Mouse (Mus musculus): Measurements from ENCODE around the gene Mllt11.
"Not testable (repeated sequence)": the region's sequence is repeated elsewhere in the genome, so short reads cannot be mapped to it uniquely, and the experiment has no call there.

Mllt11 gene

DNA sequence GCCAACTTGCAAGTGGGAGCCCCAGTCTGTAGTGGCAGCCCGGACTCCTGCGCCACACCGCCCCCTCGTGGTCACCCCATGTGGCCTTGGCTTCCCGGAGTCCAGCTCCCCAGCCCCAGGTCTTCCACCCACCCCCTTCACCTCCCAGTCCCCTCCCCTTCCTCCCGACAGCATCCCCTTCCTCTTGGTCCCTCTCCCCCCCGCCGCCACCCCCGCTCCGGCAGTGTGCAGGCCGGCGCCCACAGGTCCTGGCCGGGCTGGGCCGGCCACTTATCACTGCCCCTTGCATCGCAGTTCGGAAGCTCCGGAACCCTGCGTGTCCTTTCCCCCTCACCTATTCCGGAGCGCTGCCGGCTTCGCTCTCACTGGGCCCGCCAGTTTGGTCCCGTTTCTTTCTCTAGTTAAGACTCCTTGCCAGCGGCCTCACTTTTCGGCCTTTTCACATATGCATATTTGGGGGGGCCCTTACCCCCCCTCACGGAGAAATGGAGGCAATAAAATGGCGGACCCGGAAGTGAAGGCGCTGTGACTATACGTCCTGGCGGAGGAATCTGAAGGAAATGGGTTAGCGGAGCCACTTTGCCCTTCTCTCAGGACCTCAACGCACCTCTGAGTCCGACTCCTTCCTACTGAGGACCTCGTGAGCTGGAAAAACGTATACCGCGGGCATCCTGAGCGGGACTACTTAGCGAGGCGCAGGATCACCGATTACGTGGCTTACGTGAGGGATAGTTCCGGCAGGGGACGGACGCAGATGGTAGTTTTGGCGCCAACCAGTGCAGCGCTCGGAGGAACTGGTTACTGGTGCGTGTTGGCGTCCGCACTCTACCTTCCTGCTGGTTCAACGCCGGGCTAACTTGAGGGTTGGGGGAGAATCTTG, 14.5 kb downstream of the Mllt11 start, which contains the start of gene Gabpb2:
Gene Gabpb2 (minus strand): TSS at position 662 of the 880 bp plus-strand sequence.
- DNase-seq (ENCODE audit: low read depth, low spot score), result peak; percentile 79

GRCm38 (mm10) chr3:95216655-95217254, 15.2 kb downstream of the Mllt11 start:
- DNase-seq (ENCODE audit: low read depth, low spot score), result no peak

DNA sequence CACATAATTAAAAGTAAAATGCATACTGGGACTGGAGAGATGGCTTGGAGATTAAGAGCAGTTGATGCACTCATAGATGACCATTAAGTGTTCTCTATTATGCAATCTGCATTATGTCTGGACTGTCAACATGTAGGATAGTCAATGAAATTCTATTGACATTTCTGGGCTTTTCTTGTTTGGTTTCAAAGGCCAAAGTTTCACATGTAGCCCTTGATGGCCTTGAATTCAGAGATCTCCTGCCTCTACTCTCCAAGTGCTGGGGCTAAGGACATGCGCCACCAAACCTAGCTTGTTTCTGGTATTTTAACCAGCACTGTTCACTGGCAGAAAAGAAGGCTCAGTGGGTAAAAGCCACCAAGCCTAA, 18.4 kb downstream of the Mllt11 start:
- DNase-seq (ENCODE audit: low read depth, low spot score), result no peak

DNA sequence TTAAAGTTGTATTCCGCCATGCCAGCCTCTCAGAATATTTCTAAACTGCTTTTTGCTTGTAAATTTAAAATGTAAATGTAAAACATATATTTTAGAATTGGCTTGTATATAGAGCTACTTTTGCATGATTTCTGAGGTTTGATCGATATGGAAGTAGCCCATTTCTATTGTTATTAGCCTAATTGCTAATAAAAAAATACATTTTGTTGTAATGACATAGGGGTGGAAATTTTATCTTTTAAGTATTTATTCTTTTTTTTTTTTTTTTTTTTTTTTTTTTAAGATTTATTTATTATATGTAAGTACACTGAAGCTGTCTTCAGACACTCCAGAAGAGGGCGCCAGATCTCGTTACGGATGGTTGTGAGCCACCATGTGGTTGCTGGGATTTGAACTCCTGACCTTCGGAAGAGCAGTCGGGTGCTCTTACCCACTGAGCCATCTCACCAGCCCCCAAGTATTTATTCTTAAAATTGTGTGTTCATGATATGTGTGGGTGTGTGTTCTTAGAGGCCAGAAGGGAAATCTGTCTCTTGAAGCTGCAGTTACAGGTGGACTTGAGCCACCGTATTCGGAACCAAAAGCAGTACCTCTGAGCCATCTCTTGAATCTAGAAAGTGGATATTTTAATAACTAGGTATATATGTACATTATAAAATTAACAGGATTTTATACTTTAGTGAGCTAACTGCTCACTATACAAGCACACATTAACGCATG, 18.9 kb downstream of the Mllt11 start:
- not testable (repeated sequence) for DNase-seq (ENCODE audit: low read depth, low spot score)

DNA sequence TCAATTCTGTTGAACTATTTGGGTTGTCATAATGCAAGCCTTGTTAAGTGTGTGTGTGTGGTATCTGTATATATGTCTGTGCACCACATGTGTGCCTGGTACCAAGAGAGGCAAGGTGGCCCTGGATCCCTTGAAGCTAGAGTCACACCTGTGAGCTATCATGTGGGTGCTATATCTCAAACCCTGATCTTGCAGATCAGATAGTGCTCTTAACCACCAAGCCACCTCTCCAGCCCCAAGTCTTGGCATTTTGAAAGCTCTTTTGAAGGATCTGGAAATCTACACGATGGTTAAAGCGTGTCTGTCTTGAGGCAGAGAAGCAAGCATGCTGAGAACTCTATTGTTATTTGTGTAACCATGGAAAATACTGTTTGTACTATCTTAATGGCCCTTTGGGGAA, 21.4 kb downstream of the Mllt11 start:
- DNase-seq (ENCODE audit: low read depth, low spot score), result no peak

DNA sequence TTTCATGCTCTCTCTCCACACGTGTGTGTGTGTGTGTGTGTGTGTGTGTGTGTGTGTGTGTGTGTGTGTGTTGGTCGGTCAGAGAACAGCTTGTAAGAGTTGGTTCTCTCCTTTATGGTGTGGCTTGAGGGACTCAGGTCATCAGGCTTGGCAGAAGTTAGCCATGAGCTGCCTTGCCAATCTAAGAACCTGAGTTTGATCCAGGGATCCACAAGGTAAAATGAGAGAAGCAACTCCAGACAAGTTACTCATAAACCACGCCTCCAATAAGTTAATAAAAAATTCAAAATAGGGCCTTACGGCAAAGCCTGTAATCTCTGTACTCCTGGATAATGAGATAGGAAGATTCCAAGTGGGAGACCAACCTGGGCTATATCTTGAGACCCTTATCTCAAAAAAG, 23.7 kb downstream of the Mllt11 start:
- no peak for DNase-seq (ENCODE audit: low read depth, low spot score)

DNA sequence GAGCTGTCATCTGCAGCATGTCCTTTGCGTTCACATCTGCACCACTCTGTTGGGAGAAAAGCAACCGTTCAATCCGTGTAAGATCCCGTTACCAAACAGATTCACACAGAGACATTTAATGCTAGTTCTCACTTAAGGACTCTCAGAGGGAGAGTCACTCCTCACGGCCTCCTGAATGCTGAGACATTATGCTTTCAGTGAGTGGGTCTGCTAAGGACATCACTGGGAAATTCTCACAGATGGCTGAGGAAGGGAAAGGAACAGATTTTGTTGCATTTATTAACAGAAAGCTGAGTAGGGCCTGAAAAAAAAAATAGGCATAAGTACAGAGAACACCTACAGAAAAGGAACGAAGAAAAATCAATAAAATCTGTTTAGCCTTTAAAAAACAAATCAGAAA, 28.1 kb downstream of the Mllt11 start:
- DNase-seq (ENCODE audit: low read depth, low spot score), result no peak

- DNase-seq (ENCODE audit: low read depth, low spot score), result no peak
Observed at GRCm38 (mm10) chr3:95200562-95200961, 31.4 kb downstream of the Mllt11 start.

DNA sequence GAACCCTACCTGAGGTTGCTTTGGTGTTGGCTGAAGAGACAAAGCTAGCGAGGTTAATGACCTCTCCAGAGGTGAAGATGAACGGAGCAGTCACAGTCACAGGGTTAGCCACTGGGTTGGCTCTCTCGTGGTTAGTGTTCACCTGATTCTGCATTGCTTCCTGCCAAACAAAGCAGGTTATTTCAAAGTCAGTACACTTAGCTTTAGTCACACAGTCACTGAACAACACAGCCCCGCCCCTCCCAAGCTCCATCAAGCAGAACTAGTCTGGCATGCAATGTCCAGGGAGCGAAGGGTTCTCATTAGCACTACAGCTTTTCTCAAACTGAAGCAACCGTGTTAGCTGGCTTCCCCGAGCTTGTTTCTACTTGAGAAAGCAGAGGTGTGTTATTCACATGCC, 31.8 kb downstream of the Mllt11 start:
- no peak for DNase-seq (ENCODE audit: low read depth, low spot score)

DNA sequence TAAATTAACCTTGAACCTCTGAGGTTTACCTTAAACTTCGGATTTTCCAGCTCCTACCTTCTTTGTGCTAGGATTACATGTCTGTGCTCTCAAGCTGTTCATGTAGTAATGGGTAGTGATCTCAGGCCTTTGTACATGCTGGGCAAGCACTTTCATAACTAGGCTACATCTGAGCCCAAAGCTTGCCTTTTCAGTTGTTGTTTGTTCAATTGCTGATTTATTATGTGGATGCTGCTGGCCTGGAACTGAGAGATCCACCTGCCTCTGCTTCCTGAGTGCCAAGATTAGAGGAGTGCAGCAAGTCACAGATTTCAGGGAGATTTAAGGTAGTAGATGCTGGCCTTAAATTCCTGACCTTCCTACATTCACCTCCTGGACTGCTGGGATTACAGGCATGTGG, 32.9 kb downstream of the Mllt11 start:
- DNase-seq (ENCODE audit: low read depth, low spot score), result no peak

- no peak for DNase-seq (ENCODE audit: low read depth, low spot score)
Observed at GRCm38 (mm10) chr3:95195772-95196171, 36.2 kb downstream of the Mllt11 start.

DNA sequence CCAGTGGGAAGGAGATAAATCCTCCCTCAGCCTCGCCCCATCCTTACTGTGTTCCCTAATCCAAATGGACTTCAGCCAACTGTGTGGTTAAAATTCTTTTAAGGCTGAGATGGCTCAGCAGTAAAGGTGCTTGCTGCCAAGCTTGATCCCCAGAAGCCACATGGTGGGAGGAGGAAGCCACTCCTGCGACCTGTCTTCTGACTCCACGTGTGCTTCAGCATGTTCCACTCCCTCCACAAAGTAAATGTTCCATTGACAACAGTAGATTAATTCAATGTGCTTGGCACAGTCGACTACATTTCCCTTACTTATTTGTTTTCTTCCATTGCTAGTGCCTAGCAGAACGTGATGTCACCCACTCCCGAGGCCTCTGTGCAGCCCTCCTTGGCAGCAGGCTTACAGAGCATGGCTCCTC, 37.2 kb downstream of the Mllt11 start:
- DNase-seq (ENCODE audit: low read depth, low spot score), result no peak

- DNase-seq (ENCODE audit: low read depth, low spot score), result no peak
Observed at GRCm38 (mm10) chr3:95186888-95187287, 45.1 kb downstream of the Mllt11 start.

DNA sequence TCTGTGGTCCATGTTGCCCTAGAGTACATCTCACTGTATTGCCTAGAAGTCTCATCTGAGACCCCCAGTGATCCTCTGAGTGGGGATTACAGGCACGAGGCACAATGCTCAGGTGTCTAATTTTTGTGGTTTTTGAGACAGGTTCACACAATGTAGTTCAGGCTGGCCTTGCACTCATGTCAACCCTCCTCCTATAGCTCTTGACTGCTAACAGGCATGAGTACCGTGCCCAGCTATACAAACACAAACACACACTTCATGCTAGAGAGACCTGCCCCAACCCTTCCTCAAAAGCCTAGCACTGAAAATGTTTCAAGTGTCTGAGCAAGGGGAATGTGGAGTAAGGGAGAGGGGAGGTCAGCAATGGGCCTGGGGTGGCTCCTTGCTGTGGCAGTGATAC, 45.9 kb downstream of the Mllt11 start:
- no peak for DNase-seq (ENCODE audit: low read depth, low spot score)

DNA sequence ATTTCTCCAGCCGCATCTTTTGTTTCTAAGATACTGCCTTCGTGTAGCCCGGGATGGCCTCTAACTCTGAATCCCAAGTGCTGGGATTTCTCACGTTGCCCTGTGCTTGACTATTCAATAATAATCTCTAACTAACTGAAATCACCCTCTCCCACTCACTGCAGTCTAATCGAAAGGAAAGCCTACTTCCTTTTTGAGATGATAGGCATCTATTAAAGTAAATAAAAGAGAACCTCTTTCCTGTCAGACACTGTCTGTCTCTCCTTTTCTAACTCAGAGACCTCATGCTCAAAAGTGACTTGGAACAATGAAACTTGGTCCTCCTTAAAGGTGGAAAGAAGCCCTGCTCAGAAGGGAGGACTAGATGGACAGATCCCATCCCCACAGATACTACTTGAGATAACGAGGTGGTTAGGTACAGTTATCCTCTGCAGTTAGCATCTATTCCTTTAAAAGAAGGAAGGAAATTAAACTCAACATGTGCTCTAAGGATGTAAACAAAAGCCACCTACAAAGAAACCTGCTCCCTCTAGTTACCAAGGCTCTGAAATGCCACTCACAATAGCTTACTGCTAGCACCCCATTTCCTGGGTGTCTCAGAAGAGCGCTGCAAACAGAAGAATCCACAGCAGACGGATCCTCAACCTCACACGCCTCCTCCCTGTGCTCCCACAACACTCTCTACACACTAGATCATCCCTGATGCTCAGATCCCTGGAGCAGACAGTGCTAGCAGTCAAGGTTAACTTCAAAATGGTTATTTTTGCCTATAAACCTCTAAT, 47.0 kb downstream of the Mllt11 start:
- DNase-seq (ENCODE audit: low read depth, low spot score), result no peak

GRCm38 (mm10) chr3:95181841-95182240, 50.1 kb downstream of the Mllt11 start:
- no peak for DNase-seq (ENCODE audit: low read depth, low spot score)

GRCm38 (mm10) chr3:95179890-95180289, 52.1 kb downstream of the Mllt11 start:
- DNase-seq (ENCODE audit: low read depth, low spot score), result no peak

GRCm38 (mm10) chr3:95178948-95179347, 53.0 kb downstream of the Mllt11 start:
- DNase-seq (ENCODE audit: low read depth, low spot score), result no peak

GRCm38 (mm10) chr3:95177583-95177982, 54.4 kb downstream of the Mllt11 start:
- DNase-seq (ENCODE audit: low read depth, low spot score), result no peak

GRCm38 (mm10) chr3:95176500-95176899, 55.5 kb downstream of the Mllt11 start:
- DNase-seq (ENCODE audit: low read depth, low spot score), result no peak

DNA sequence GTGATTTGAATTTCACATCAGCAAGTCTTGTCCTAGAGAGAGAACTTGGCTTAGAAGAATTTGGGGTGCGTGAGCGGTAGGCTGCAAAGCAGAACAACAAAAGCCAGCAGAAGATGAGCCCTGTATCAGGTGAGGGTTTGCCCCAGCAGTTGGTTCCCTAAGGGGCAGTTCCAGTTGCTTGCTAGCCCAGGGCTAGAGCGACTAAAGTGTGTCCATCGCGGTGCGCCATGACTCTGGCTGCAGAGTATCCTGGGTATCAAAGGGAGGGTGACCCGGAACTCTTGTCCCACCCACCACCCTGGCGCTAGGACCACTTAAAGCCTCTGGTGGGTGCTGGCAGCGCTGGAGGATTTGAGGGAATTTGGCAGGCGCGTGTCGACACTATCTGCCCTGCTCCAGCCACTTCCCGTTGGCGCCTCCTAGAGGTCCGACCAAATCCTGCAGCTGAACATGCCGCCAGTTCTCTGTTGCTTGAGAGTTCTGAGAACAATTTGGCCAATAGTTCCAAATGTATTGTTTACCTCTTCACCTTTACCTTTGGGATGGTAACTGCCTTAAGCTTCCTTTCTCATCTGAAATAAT, 57.9 kb downstream of the Mllt11 start:
- no peak for DNase-seq (ENCODE audit: low read depth, low spot score)
